Mouse (Mus musculus) hindbrain, embryonic 10.5 days (tissue): ENCODE results near the gene Zcchc8. TPM values are rescaled to one million over a fixed set of nuclear protein-coding genes. Genes with fewer than 3 reads are reported as not detected.
"Not testable (repeated sequence)": the region's sequence is repeated elsewhere in the genome, so short reads cannot be mapped to it uniquely, and the experiment has no call there.

Experiments used
- DNase-seq: peaks from one replicate; pipeline ENCODE4 v3.0.0-alpha.2; 2017; ENCODE audit warnings: low spot score
- H3K27ac ChIP-seq: fragments of 300-500 bp; sonication (generic); 2 replicates; pipeline ENCODE4 v1.5.1; 2016; ENCODE audit warnings: mild to moderate bottlenecking, moderate library complexity
- H3K27me3 ChIP-seq: fragments of 300-500 bp; sonication (generic); 2 replicates; pipeline ENCODE4 v1.6.1; 2016; ENCODE audit warnings: mild to moderate bottlenecking; ENCODE audit not compliant: poor library complexity, insufficient read depth, severe bottlenecking
- H3K36me3 ChIP-seq: fragments of 300-500 bp; sonication (generic); 2 replicates; pipeline ENCODE4 v1.6.1; 2016; ENCODE audit warnings: mild to moderate bottlenecking, moderate library complexity
- H3K4me1 ChIP-seq: fragments of 300-500 bp; sonication (generic); replicated peaks from 2 replicates; pipeline ENCODE4 v1.6.1; 2016; ENCODE audit warnings: mild to moderate bottlenecking
- H3K4me3 ChIP-seq: fragments of 300-500 bp; sonication (generic); 2 replicates; pipeline ENCODE4 v1.5.1; 2016; ENCODE audit warnings: mild to moderate bottlenecking, moderate library complexity
- H3K9me3 ChIP-seq: fragments of 300-500 bp; sonication (generic); 2 replicates; pipeline ENCODE4 v1.6.1; 2016; ENCODE audit warnings: mild to moderate bottlenecking, moderate library complexity
- WGBS: fragments of 180-500 bp; shearing (Covaris S2); methylation state at CpG from one replicate; pipeline ENCODE4 v1.1.7; 2016; 5-methylcytosine and 5-hydroxymethylcytosine counted together
- polyA plus RNA-seq: library from polyadenylated mRNA; unstranded; fragments of >200 nt; fragmentation: Nextera tagmentation; extraction: Ambion mirVana; gene quantifications from 2 replicates; pipeline ENCODE4 v1.2.1, GENCODE M21; 2016

The Zcchc8 gene
- 77.4 and 92.5 TPM in 2 replicates for polyA plus RNA-seq

DNA sequence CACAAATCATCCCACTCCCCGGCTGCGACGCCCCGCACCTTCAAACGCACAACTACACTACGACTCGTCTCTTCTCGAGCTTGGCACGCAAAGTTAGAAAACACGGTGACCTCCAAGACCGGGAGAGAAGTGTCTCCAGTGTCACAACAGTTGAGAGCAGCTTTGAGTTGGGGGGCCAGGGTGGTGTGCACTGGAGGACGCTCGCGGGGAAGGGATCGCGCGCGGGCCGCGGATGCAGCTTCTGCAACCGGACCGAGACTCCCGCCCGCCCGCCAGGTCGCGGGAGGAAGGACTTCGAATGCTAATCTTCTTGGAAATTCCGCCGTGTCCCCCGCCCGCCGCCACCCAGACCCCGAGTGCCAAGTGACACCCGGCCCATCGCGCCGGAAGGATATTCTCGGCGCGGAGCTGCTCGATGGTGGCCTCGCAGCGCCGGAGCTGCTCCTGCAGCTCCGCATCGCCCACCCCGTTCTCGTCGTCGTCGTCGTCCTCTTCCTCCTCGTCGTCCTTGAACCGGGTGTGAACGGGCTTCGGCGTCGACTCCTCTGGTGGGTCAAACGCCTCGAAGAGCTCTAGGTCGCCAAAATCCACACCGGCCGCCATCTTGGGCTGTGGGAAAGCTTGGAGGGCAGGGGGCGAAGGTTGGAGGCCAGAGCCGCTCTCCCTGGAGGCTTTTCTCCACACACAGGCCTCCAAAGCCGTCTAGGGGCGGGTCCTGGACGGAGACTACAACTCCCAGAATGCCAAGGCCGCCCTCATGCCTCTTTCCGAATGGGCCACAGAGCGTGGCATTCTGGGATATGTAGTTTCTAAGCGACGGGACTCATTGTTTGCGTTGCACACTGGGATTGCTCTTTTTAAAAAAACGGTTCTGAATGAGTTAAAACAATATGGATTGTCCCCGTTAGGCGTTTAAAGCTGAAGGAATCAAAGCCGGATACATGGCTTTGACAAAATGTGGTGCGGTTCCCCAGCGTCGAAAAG is at the start of gene Zcchc8:
Gene Zcchc8, minus strand, starts transcription at position 773 of the 984 bp plus-strand sequence.
- DNase-seq: peak; percentile 98
- H3K4me1 ChIP-seq: peaks cover 31% of the 10 kb centered on the region
- H3K27ac ChIP-seq: peak within 1 kb of the TSS; percentile 95
- WGBS: under 1% methylated on average over 83 of the region's 83 CpGs
- no peaks in the 10 kb centered on the region for H3K27me3 ChIP-seq
- peaks cover 30% of the 10 kb centered on the region for H3K36me3 ChIP-seq
- H3K9me3 ChIP-seq: no peaks in the 10 kb centered on the region
- peak within 1 kb of the TSS; percentile 85 for H3K4me3 ChIP-seq

- H3K4me1 ChIP-seq, H3K27me3 ChIP-seq, H3K9me3 ChIP-seq, H3K4me3 ChIP-seq, H3K27ac ChIP-seq, DNase-seq: not testable (repeated sequence)
- peaks cover 97% of the 10 kb centered on the region for H3K36me3 ChIP-seq
- 95% methylated on average over 11 of the region's 11 CpGs for WGBS
Measured at GRCm38 (mm10) chr5:123766455-123766854, 45.6 kb upstream of the Zcchc8 start.

DNA sequence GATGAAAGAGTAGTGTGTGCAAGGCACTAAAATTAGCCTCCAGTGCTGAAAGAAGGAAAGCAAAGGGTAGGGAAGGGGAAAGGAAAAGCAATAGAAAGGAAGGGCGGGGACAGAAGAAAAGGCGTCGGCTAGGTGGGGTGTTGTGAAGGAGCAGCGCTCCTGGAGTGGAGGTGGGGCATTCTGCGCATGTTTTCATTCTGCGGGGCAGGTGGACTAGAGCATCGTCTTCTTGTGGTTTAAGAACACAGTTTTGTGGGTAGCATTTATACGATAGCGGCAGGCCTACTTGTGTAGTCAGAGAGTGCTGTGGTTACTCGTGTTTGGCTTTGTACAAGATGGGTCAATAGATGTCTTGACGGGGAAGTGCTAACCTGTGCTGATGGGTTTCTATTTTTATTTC is 44.6 kb upstream of the Zcchc8 start:
- H3K4me3 ChIP-seq: no peak overlapping the region
- no peaks in the 10 kb centered on the region for H3K4me1 ChIP-seq
- no peak overlapping the region for H3K27ac ChIP-seq
- H3K27me3 ChIP-seq: no peaks in the 10 kb centered on the region
- 94% methylated on average over 11 of the region's 11 CpGs for WGBS
- H3K9me3 ChIP-seq: no peaks in the 10 kb centered on the region
- H3K36me3 ChIP-seq: peaks cover 96% of the 10 kb centered on the region
- DNase-seq: no peak

DNA sequence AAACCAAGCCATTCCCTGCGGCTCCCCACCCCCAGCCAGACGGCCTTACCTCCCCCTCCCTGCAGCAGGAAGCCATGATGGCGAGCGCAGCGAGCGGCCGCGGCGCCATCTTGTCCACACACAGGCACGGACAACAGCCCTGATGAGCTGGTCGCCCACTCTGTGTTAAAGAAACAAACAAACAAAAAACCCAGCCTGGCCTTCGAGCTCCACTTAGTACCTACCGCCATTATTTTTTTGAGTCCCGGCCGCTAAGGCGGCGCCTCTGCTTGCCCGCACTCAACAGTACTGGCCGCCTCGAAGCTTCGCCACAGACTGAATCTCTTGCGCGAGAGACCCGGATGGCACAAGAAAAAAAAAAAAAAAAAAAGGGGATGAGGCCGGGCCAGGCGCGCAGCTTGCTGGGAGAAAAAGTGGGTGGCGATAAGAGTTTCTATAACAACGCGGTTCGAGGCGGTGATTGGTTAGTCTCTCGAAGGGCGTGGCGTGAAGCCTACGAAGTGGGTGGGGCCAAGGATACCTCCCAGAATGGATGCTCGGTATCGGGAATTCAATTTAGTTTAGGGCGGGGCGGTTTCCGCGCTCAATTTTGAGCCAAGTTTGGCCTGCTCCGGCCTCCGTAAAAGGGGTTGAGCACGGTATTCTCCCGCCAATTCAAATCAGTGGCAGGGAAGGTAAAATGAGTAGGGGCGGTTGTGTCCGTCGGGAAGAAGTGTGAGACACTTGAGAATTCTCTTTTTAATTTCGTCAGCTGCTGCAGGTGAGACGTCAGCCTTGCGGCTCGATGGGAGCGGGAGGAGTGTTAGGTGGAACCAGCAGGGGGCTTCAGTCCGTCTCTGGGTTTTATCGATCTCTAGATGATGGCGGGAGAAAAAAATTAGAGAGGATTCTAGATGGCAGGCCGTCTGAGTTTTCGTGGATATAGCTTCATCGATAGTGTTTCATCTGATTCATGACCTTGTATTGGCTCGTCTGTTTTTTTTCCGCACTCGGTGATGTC is 28.5 kb upstream of the Zcchc8 start, which contains the start of the genes Rsrc2 and Kntc1:
Gene Rsrc2, minus strand, starts transcription at position 350 of the 1,000 bp plus-strand sequence.
Gene Kntc1, plus strand, starts transcription at position 652 of the 1,000 bp plus-strand sequence.
- Histone ChIP-seq H3K27me3 (no peaks in the 10 kb centered on the region), H3K27ac (peak within 1 kb of the TSS; percentile 98), H3K4me3 (peak within 1 kb of the TSS; percentile 84), H3K36me3 (peaks cover 51% of the 10 kb centered on the region), H3K9me3 (no peaks in the 10 kb centered on the region), H3K4me1 (peaks cover 28% of the 10 kb centered on the region)
- under 1% methylated on average over 63 of the region's 63 CpGs for WGBS
- DNase-seq: peak; percentile 99

- peaks cover 28% of the 10 kb centered on the region for H3K4me1 ChIP-seq
- H3K36me3 ChIP-seq: peaks cover 51% of the 10 kb centered on the region
- under 1% methylated on average over 18 of the region's 18 CpGs for WGBS
- no peaks in the 10 kb centered on the region for H3K27me3 ChIP-seq
- H3K9me3 ChIP-seq: no peaks in the 10 kb centered on the region
- H3K27ac ChIP-seq: peak overlapping the region; percentile 98
- peak overlapping the region; percentile 84 for H3K4me3 ChIP-seq
- no peak for DNase-seq
Measured at GRCm38 (mm10) chr5:123748339-123749064, 27.6 kb upstream of the Zcchc8 start.

- 49% methylated on average over 7 of the region's 7 CpGs for whole genome bisulfite sequencing
- Histone ChIP-seq H3K9me3 (no peaks in the 10 kb centered on the region), H3K36me3 (peaks cover 54% of the 10 kb centered on the region), H3K4me1 (peaks cover 28% of the 10 kb centered on the region), H3K4me3 (peak overlapping the region; percentile 84), H3K27ac (no peak overlapping the region), H3K27me3 (no peaks in the 10 kb centered on the region)
- no peak for DNase-seq
Measured at GRCm38 (mm10) chr5:123747604-123748003, 26.7 kb upstream of the Zcchc8 start.

- no peaks in the 10 kb centered on the region for H3K27me3 ChIP-seq
- DNase-seq: no peak
- H3K4me3 ChIP-seq: peak overlapping the region; percentile 84
- no peak overlapping the region for H3K27ac ChIP-seq
- no peaks in the 10 kb centered on the region for H3K9me3 ChIP-seq
- H3K4me1 ChIP-seq: peaks cover 28% of the 10 kb centered on the region
- peaks cover 58% of the 10 kb centered on the region for H3K36me3 ChIP-seq
Measured at GRCm38 (mm10) chr5:123746253-123746652, 25.4 kb upstream of the Zcchc8 start.

DNA sequence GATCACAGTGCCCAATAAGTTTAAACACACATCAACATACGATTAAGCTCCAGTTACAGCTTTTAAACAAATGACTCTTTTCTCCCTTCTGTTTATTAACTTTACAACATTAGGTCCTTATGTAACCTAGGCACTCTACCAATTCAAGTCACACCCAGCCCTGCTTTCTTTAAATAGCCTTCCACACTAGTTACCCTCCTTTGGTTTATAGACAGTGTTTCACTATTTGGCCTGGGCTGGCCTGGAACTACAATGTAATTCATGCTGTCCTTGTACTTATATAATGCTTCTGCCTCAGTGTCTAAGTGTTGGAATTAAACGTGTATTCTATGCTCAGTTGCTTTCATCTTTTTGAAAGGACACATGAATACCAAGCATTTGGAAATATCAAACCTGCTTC is 23.5 kb upstream of the Zcchc8 start:
- peaks cover 76% of the 10 kb centered on the region for H3K36me3 ChIP-seq
- 95% methylated on average over 2 of the region's 2 CpGs for WGBS

DNA sequence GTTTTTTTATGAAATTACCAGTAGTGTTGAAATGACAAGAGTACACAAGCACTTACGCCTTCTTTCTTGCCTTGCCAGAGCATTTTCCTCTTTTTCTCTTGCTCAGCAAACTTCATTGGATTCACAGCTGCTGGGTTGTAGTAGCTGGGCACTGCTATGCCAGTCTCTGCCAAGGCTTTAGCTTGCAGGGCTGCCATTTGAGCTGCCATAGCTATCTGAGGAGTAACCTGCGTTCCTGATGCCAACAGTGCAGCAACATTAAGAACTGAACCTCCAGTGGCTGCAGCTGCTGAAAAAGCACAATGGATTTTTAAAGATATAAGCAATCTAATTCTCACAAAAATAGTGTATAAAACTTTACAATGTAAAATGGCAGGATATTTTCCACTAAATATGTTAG is 10.1 kb upstream of the Zcchc8 start:
- Histone ChIP-seq H3K27me3 (no peaks in the 10 kb centered on the region), H3K9me3 (no peaks in the 10 kb centered on the region), H3K4me3 (no peak overlapping the region), H3K4me1 (no peaks in the 10 kb centered on the region), H3K36me3 (peaks cover 88% of the 10 kb centered on the region), H3K27ac (no peak overlapping the region)
- WGBS: 97% methylated on average over 2 of the region's 2 CpGs
- no peak for DNase-seq

More for the DNA sequence above, 23.5 kb upstream of the Zcchc8 start:
- H3K27me3 ChIP-seq: no peaks in the 10 kb centered on the region
- no peak overlapping the region for H3K4me3 ChIP-seq
- no peak for DNase-seq
- H3K9me3 ChIP-seq: no peaks in the 10 kb centered on the region
- H3K27ac ChIP-seq: no peak overlapping the region
- H3K4me1 ChIP-seq: peaks cover 19% of the 10 kb centered on the region

DNA sequence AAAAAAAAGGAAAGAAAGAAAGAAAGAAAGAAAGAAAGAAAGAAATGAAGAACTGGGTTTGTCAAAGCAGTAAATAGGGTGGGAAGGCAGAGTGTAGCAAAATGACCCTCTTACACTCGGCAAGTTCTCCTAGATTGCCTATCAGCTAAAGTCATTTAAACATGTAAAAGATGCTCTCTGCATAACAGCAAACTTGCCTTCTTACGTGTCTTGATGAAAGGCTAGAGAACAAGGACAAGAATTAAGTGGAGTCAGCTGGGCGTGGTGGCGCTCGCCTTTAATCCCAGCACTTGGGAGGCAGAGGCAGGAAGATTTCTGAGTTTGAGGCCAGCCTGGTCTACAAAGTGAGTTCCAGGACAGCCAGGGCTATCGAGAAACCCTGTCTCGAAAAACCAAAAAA is 2.9 kb upstream of the Zcchc8 start:
- H3K36me3 ChIP-seq: peaks cover 16% of the 10 kb centered on the region
- H3K4me3 ChIP-seq, DNase-seq, H3K27me3 ChIP-seq, H3K27ac ChIP-seq, H3K9me3 ChIP-seq: not testable (repeated sequence)
- WGBS: 90% methylated on average over 7 of the region's 7 CpGs
- peaks cover 14% of the 10 kb centered on the region for H3K4me1 ChIP-seq

DNA sequence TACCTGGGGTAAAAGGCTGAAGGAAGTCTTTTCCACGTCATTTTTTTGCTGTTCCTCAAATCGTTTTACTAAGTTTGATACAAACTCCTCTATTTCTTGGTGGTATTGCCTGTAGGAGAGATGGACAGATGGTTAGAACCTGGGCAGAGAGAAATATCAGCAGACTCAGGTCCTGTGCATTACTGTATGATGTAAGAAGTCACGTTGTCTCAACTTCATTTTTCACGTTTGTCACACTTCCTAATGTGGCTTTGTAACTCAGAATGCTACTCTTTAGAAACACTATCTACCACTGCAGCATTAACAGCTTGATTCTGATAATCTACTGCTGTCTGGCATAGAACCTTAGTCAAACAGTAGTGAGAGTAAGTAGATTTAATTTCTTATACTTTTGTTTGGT is 6.3 kb downstream of the Zcchc8 start:
- no peak for DNase-seq
- no peak overlapping the region for H3K4me3 ChIP-seq
- peaks cover 25% of the 10 kb centered on the region for H3K4me1 ChIP-seq
- H3K9me3 ChIP-seq: no peaks in the 10 kb centered on the region
- peaks cover 90% of the 10 kb centered on the region for H3K36me3 ChIP-seq
- no peaks in the 10 kb centered on the region for H3K27me3 ChIP-seq
- 92% methylated on average over 4 of the region's 4 CpGs for WGBS
- H3K27ac ChIP-seq: no peak overlapping the region

DNA sequence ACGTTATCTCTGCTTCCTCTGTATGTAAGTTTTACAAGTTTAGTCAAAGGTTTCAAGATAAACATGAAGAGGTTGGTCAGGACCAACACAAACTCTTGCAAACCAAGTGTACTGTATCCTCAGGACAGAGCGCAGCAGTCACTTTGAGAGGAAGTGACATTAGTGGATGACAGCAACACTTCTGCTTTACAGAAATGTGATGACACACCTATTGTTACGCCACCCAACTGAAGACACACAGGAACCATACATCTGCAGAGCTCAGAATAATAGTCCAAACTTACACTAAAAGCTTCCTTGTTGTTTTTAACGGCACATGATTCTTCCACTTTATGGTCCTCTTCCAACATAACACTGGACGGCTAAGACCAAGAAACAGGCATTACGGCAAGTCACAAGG is 7.1 kb downstream of the Zcchc8 start:
- H3K4me3 ChIP-seq: no peak overlapping the region
- peaks cover 16% of the 10 kb centered on the region for H3K4me1 ChIP-seq
- no peak overlapping the region for H3K27ac ChIP-seq
- 95% methylated on average over 6 of the region's 6 CpGs for WGBS
- H3K9me3 ChIP-seq: no peaks in the 10 kb centered on the region
- no peak for DNase-seq
- no peaks in the 10 kb centered on the region for H3K27me3 ChIP-seq
- peaks cover 98% of the 10 kb centered on the region for H3K36me3 ChIP-seq
